Mouse (Mus musculus): Measurements from ENCODE around the gene Fnip2. TPM values are rescaled to one million over a fixed set of nuclear protein-coding genes. Genes with fewer than 3 reads are reported as not detected.

Gene Fnip2
- polyA plus RNA-seq, 1 experiment from 2014 or later = 6.9 TPM

GRCm38 (mm10) chr3:79523349-79523748, 44.2 kb downstream of the Fnip2 start:
- no peak for ATAC-seq (ENCODE audit: low FRiP score, low TSS enrichment)
- Histone ChIP-seq H3K27ac (ENCODE audit: low read depth, low read length) (no peak overlapping the region), H3K36me3 (ENCODE audit: control insufficient read depth, insufficient read depth, low read length) (no peaks in the 10 kb centered on the region), H3K9ac (ENCODE audit: low read depth, low read length) (no peak overlapping the region), H3K4me2 (replicated peaks; ENCODE audit: low read depth, low read length) (no peak overlapping the region), H3K4me1 (ENCODE audit: control insufficient read depth, insufficient read depth, low read length) (peaks cover 27% of the 10 kb centered on the region), H3K9me3 (ENCODE audit: control insufficient read depth, low read length) (no peaks in the 10 kb centered on the region), H3K27me3 (ENCODE audit: control insufficient read depth, insufficient read depth, low read length) (no peaks in the 10 kb centered on the region), H3K4me3 (ENCODE audit: low read length) (no peak overlapping the region)
- 87% methylated on average over 4 of the region's 4 CpGs for WGBS

GRCm38 (mm10) chr3:79519862-79520261, 47.7 kb downstream of the Fnip2 start:
- no peaks in the 10 kb centered on the region for H3K27me3 ChIP-seq (ENCODE audit: control insufficient read depth, insufficient read depth, low read length)
- H3K4me2 ChIP-seq (replicated peaks; ENCODE audit: low read depth, low read length) = no peak overlapping the region
- WGBS = 49% methylated on average over 9 of the region's 9 CpGs
- no peak for ATAC-seq (ENCODE audit: low FRiP score, low TSS enrichment)
- H3K36me3 ChIP-seq (ENCODE audit: control insufficient read depth, insufficient read depth, low read length) = no peaks in the 10 kb centered on the region
- H3K4me3 ChIP-seq (ENCODE audit: low read length) = no peak overlapping the region
- H3K27ac ChIP-seq (ENCODE audit: low read depth, low read length) = no peak overlapping the region
- no peaks in the 10 kb centered on the region for H3K9me3 ChIP-seq (ENCODE audit: control insufficient read depth, low read length)
- no peak overlapping the region for H3K9ac ChIP-seq (ENCODE audit: low read depth, low read length)
- H3K4me1 ChIP-seq (ENCODE audit: control insufficient read depth, insufficient read depth, low read length) = peaks cover 26% of the 10 kb centered on the region

- Histone ChIP-seq H3K36me3 (ENCODE audit: control insufficient read depth, insufficient read depth, low read length) (no peaks in the 10 kb centered on the region), H3K27ac (ENCODE audit: low read depth, low read length) (peak overlapping the region; percentile 7; the same call in 1 of the 2 replicates), H3K9me3 (ENCODE audit: control insufficient read depth, low read length) (no peaks in the 10 kb centered on the region), H3K4me1 (ENCODE audit: control insufficient read depth, insufficient read depth, low read length) (peaks cover 26% of the 10 kb centered on the region), H3K4me3 (ENCODE audit: low read length) (no peak overlapping the region), H3K27me3 (ENCODE audit: control insufficient read depth, insufficient read depth, low read length) (no peaks in the 10 kb centered on the region), H3K4me2 (replicated peaks; ENCODE audit: low read depth, low read length) (peak overlapping the region; percentile 15; the same call in 1 of the 2 replicates), H3K9ac (ENCODE audit: low read depth, low read length) (peak overlapping the region; percentile 19; the same call in 1 of the 2 replicates)
- WGBS = 10% methylated on average over 13 of the region's 13 CpGs
- peak; percentile 91 for ATAC-seq (ENCODE audit: low FRiP score, low TSS enrichment)
Measured at GRCm38 (mm10) chr3:79518761-79519527, 48.7 kb downstream of the Fnip2 start.

- no peak for ATAC-seq (ENCODE audit: low FRiP score, low TSS enrichment)
- no peak overlapping the region for H3K4me3 ChIP-seq (ENCODE audit: low read length)
- no peaks in the 10 kb centered on the region for H3K27me3 ChIP-seq (ENCODE audit: control insufficient read depth, insufficient read depth, low read length)
- H3K4me1 ChIP-seq (ENCODE audit: control insufficient read depth, insufficient read depth, low read length) = peaks cover 26% of the 10 kb centered on the region
- no peak overlapping the region for H3K4me2 ChIP-seq (replicated peaks; ENCODE audit: low read depth, low read length)
- H3K27ac ChIP-seq (ENCODE audit: low read depth, low read length) = no peak overlapping the region
- H3K9ac ChIP-seq (ENCODE audit: low read depth, low read length) = no peak overlapping the region
- no peaks in the 10 kb centered on the region for H3K9me3 ChIP-seq (ENCODE audit: control insufficient read depth, low read length)
- H3K36me3 ChIP-seq (ENCODE audit: control insufficient read depth, insufficient read depth, low read length) = no peaks in the 10 kb centered on the region
- 64% methylated on average over 17 of the region's 17 CpGs for WGBS
Measured at GRCm38 (mm10) chr3:79517884-79518591, 49.6 kb downstream of the Fnip2 start.

- Histone ChIP-seq H3K9ac (ENCODE audit: low read depth, low read length) (no peak overlapping the region), H3K4me1 (ENCODE audit: control insufficient read depth, insufficient read depth, low read length) (peaks cover 26% of the 10 kb centered on the region), H3K4me2 (replicated peaks; ENCODE audit: low read depth, low read length) (no peak overlapping the region), H3K27ac (ENCODE audit: low read depth, low read length) (no peak overlapping the region), H3K4me3 (ENCODE audit: low read length) (no peak overlapping the region), H3K9me3 (ENCODE audit: control insufficient read depth, low read length) (no peaks in the 10 kb centered on the region), H3K36me3 (ENCODE audit: control insufficient read depth, insufficient read depth, low read length) (no peaks in the 10 kb centered on the region), H3K27me3 (ENCODE audit: control insufficient read depth, insufficient read depth, low read length) (no peaks in the 10 kb centered on the region)
- 92% methylated on average over 4 of the region's 4 CpGs for WGBS
- no peak for ATAC-seq (ENCODE audit: low FRiP score, low TSS enrichment)
Measured at GRCm38 (mm10) chr3:79516958-79517357, 50.6 kb downstream of the Fnip2 start.

DNA sequence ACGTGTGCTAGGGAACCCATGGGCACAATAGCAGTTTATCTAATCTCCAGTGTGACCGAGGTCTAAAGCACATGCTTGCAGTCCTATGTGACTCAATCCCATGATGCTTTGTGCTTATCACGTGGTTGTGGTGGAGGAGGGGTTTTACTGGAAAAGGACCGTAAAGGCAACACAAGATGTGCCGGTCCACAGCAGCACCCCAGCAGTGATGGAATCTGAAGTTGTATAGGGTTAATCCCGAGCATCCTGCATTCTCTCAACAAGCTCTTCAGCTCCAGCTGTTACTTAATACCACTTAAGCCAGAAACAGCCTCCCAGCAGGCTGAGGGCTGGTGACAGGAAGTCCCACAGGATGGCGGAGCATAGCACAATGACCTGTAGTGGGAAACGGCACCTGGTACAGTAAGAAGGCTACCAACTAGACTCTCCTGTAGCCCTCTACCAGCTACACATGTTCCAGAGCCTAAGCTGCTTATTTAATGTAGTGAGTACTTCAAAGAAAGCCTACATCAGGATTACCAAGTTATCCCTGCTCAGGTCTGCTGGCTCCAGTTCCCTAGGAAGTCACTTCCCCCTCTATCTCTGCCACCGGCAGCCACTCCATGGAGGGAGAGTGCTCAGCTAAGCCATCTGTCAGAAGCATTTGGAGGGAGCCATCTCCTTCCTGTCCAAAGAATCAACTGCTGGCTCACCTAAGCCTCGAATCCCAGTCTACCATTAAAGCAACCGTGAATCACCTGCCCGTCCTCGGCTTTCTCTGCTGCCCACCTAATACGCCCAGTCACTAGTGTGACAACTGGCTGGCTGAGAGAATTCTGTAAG, 51.3 kb downstream of the Fnip2 start:
- H3K9ac ChIP-seq (ENCODE audit: low read depth, low read length) = no peak overlapping the region
- no peak for ATAC-seq (ENCODE audit: low FRiP score, low TSS enrichment)
- no peaks in the 10 kb centered on the region for H3K36me3 ChIP-seq (ENCODE audit: control insufficient read depth, insufficient read depth, low read length)
- H3K4me2 ChIP-seq (replicated peaks; ENCODE audit: low read depth, low read length) = no peak overlapping the region
- H3K4me1 ChIP-seq (ENCODE audit: control insufficient read depth, insufficient read depth, low read length) = peaks cover 26% of the 10 kb centered on the region
- 82% methylated on average over 14 of the region's 14 CpGs for WGBS
- no peaks in the 10 kb centered on the region for H3K9me3 ChIP-seq (ENCODE audit: control insufficient read depth, low read length)
- no peaks in the 10 kb centered on the region for H3K27me3 ChIP-seq (ENCODE audit: control insufficient read depth, insufficient read depth, low read length)
- H3K4me3 ChIP-seq (ENCODE audit: low read length) = no peak overlapping the region
- no peak overlapping the region for H3K27ac ChIP-seq (ENCODE audit: low read depth, low read length)

GRCm38 (mm10) chr3:79514304-79514703, 53.3 kb downstream of the Fnip2 start:
- H3K36me3 ChIP-seq (ENCODE audit: control insufficient read depth, insufficient read depth, low read length) = no peaks in the 10 kb centered on the region
- no peak overlapping the region for H3K9ac ChIP-seq (ENCODE audit: low read depth, low read length)
- WGBS = 96% methylated on average over 2 of the region's 2 CpGs
- H3K4me2 ChIP-seq (replicated peaks; ENCODE audit: low read depth, low read length) = no peak overlapping the region
- H3K27me3 ChIP-seq (ENCODE audit: control insufficient read depth, insufficient read depth, low read length) = no peaks in the 10 kb centered on the region
- ATAC-seq (ENCODE audit: low FRiP score, low TSS enrichment) = no peak
- no peak overlapping the region for H3K4me3 ChIP-seq (ENCODE audit: low read length)
- H3K27ac ChIP-seq (ENCODE audit: low read depth, low read length) = no peak overlapping the region
- peaks cover 18% of the 10 kb centered on the region for H3K4me1 ChIP-seq (ENCODE audit: control insufficient read depth, insufficient read depth, low read length)
- no peaks in the 10 kb centered on the region for H3K9me3 ChIP-seq (ENCODE audit: control insufficient read depth, low read length)

DNA sequence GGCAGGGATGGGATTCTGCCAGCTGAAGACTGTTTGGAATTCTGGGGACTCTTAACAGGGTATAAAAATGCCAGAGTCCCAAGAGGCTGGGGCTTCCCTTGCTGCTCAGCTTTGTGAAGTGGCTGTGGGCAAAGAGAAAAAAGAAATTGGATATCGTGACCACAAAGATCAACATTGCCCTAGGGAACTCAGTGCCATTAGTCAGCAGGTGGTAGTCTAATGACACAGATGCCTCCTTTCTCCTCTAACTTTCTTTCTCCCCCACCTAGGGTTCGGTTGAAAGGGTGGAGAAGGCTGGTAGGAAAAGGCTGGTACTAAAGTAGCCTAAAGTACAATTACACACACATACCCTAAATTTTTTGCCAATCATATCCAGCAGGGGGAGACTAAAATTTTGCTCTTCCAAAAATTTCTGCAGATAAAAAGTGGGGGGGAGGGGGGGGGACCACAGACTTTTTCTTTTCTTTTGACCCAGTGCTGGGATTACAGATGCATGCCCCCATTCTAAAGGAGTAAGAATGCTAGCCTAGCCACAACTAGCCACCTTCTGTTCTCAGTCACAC, 66.3 kb downstream of the Fnip2 start:
- WGBS = 83% methylated on average over 2 of the region's 2 CpGs
- Histone ChIP-seq H3K4me2 (replicated peaks; ENCODE audit: low read depth, low read length) (no peak overlapping the region), H3K27ac (ENCODE audit: low read depth, low read length) (no peak overlapping the region), H3K36me3 (ENCODE audit: control insufficient read depth, insufficient read depth, low read length) (peaks cover 13% of the 10 kb centered on the region; the same call in 1 of the 2 replicates), H3K4me3 (ENCODE audit: low read length) (no peak overlapping the region), H3K27me3 (ENCODE audit: control insufficient read depth, insufficient read depth, low read length) (no peaks in the 10 kb centered on the region), H3K4me1 (ENCODE audit: control insufficient read depth, insufficient read depth, low read length) (no peaks in the 10 kb centered on the region), H3K9ac (ENCODE audit: low read depth, low read length) (no peak overlapping the region), H3K9me3 (ENCODE audit: control insufficient read depth, low read length) (no peaks in the 10 kb centered on the region)
- no peak for ATAC-seq (ENCODE audit: low FRiP score, low TSS enrichment)
